Mouse (Mus musculus) midbrain, postnatal 0 days (tissue): ENCODE measurements at regions not wholly inside any gene's neighbourhood (a gene's known extent, or its start where the extent isn't known, plus 50 kb on each side); places are given as distances from the start of the nearest gene placed in this dataset. TPM values are rescaled to one million over a fixed set of nuclear protein-coding genes. Genes with fewer than 3 reads are reported as not detected.

Source experiments
- ATAC-seq: fragments of 200-750 bp; cut with Nextera tagmentation; 2 replicates; pipeline ENCODE4 v1.8.0; 2017; ENCODE audit warnings: moderate number of reproducible peaks, mild to moderate bottlenecking, moderate TSS enrichment, moderate library complexity; ENCODE audit not compliant: low FRiP score
- DNase-seq: peaks from one replicate; pipeline ENCODE4 v3.0.0-alpha.2; 2015; ENCODE audit warnings: low spot score
- H3K27ac ChIP-seq: fragments of 300-500 bp; sonication (generic); 2 replicates; pipeline ENCODE4 v1.5.1; 2014; ENCODE audit warnings: low read depth, mild to moderate bottlenecking, low read length, mixed read lengths
- H3K27me3 ChIP-seq: fragments of 300-500 bp; sonication (generic); 2 replicates; pipeline ENCODE4 v1.6.1; 2014; ENCODE audit warnings: low read length, control low read depth, mixed read lengths; ENCODE audit not compliant: insufficient read depth
- H3K36me3 ChIP-seq: fragments of 300-500 bp; sonication (generic); 2 replicates; pipeline ENCODE4 v1.6.1; 2014; ENCODE audit warnings: low read length, control low read depth, mixed read lengths; ENCODE audit not compliant: insufficient read depth
- H3K4me1 ChIP-seq: fragments of 300-500 bp; sonication (generic); 2 replicates; pipeline ENCODE4 v1.6.1; 2014; ENCODE audit warnings: mild to moderate bottlenecking, control low read depth, antibody characterized with exemption, low read length, mixed read lengths; ENCODE audit not compliant: insufficient read depth
- H3K4me2 ChIP-seq: fragments of 300-500 bp; sonication (generic); 2 replicates; pipeline ENCODE4 v1.6.1; 2014; ENCODE audit warnings: low read depth, mild to moderate bottlenecking, low read length, mixed read lengths; ENCODE audit not compliant: poor library complexity, severe bottlenecking
- H3K4me3 ChIP-seq: fragments of 300-500 bp; sonication (generic); 2 replicates; pipeline ENCODE4 v1.5.1; 2014; ENCODE audit warnings: low read depth, mild to moderate bottlenecking, low read length, moderate library complexity
- H3K9ac ChIP-seq: fragments of 300-500 bp; sonication (generic); replicated peaks from 2 replicates; pipeline ENCODE4 v1.6.1; 2014; ENCODE audit warnings: mild to moderate bottlenecking, low read length, moderate library complexity, mixed read lengths; ENCODE audit not compliant: poor library complexity, severe bottlenecking
- H3K9me3 ChIP-seq: fragments of 300-500 bp; sonication (generic); 2 replicates; pipeline ENCODE4 v1.6.1; 2016; ENCODE audit warnings: low read length, control low read depth
- CTCF ChIP-seq: IDR thresholded peaks from 2 replicates; pipeline ENCODE4 v1.5.1; 2016; ENCODE audit warnings: antibody characterized with exemption, mild to moderate bottlenecking
- WGBS: fragments of 180-500 bp; shearing (Covaris S2); extraction: QIAGEN DNeasy Blood & Tissue Kit; methylation state at CpG from one replicate; pipeline ENCODE4 v1.1.7; 2014; 5-methylcytosine and 5-hydroxymethylcytosine counted together
- microRNA-seq: library from miRNA; unstranded; fragments of <30 nt; microRNA quantifications from one replicate; pipeline ENCODE4, GENCODE M21; 2016; ENCODE audit warnings: borderline number of aligned reads

DNA sequence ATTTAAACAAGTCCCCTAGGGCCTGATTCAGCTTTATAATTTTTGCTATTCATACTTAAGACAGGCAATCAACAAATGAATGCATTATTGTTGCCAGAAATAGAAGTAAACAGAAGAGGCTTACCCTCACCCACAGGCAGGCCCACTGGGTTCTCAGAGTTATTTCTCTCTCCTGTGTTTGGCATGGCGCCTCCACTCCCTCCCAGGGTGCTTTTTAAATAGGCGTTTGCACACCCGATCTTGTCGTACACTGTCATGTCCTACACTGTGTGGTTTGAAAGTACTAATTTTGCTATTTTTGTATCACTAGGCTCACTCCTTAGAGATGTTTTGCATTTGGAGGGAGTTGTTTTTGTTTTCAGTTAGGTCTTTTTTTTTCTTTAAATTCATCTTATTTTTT is 72.1 kb upstream of the Arpp21 start:
- Histone ChIP-seq H3K27ac (no peak overlapping the region), H3K36me3 (no peaks in the 10 kb centered on the region), H3K4me2 (no peak overlapping the region), H3K4me3 (no peak overlapping the region), H3K9me3 (no peaks in the 10 kb centered on the region), H3K4me1 (no peaks in the 10 kb centered on the region), H3K9ac (no peak overlapping the region), H3K27me3 (no peaks in the 10 kb centered on the region)
- TF ChIP-seq CTCF, result no peak
- no peak for ATAC-seq
- DNase-seq, result no peak
- WGBS, result 72% methylated on average over 4 of the region's 4 CpGs

DNA sequence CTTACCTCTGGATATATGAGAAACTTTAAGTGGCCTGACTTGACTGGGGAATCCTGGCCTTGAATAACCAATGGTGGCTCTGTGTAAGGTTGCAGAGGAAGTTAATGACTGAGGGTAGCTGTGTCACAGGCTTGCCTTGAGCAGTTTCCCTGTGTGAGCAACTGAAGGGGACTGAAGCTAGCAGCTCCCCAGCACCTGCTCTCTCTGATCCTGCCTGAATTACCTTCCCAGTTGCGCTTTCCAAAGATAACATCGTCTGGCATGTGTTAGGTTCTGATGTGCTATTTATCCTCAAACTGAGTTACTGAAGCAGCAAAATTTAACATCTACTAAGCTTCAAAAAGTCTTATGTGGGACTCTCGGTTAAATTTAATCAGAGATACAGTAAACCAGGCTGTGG is 56.1 kb upstream of the Arpp21 start:
- no peaks in the 10 kb centered on the region for H3K27me3 ChIP-seq
- no peak overlapping the region for H3K4me2 ChIP-seq
- no peak for ATAC-seq
- TF ChIP-seq CTCF, result no peak
- no peak overlapping the region for H3K4me3 ChIP-seq
- no peaks in the 10 kb centered on the region for H3K4me1 ChIP-seq
- H3K36me3 ChIP-seq, result no peaks in the 10 kb centered on the region
- 79% methylated on average over 3 of the region's 3 CpGs for WGBS
- DNase-seq, result no peak
- no peak overlapping the region for H3K9ac ChIP-seq
- H3K27ac ChIP-seq, result no peak overlapping the region
- H3K9me3 ChIP-seq, result no peaks in the 10 kb centered on the region

Small RNAs in the stretch of these regions (microRNA-seq; reads per million reads assigned to microRNA genes)
- gene Gm27847, result not detected
